Mouse (Mus musculus): ENCODE measurements around the gene Prr5.
"Not testable (repeated sequence)": the region's sequence is repeated elsewhere in the genome, so short reads cannot be mapped to it uniquely, and the experiment has no call there.

Gene Prr5

DNA sequence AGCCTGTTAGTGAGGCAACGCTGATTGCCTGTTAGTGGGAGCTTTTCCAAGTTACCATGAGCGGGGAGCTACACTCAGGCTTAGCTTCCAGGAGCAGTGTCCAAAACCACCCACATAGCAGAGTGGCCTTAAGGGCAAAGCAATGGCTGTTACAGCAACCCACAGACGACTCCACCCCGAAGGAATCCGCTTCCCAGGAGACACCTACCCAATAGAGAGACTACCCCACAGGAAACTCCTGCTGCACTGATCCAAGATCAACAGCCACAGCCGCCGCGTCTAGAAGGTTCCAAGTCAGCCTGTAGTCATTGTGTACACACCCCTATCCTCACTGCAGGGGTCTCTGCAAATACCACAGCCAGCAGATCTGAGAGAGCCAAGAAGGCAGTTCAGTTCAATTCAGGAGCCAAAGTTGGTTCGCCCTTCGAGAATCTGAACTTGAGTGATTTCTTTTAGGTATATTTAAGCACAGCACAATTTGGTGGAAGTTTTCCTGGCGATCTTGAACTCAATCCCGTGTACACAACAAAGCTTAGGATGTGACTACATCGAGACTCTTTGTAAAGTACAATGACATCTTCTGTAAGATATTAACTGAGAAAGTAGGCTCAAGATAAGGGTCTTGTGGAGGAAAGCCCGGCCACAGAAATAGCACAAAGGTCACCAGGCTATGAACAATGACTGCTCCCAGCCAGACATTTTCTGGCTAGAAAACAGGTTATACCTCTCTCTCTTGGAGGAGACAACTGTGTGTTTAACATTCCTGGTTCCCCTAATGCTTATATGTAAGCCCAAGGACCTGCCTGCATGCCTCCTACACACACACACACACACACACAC is 43.4 kb downstream of the Prr5 start:
- peak; percentile 59 to 67 for DNase-seq (ENCODE audit: low spot score in 2 of 2)

DNA sequence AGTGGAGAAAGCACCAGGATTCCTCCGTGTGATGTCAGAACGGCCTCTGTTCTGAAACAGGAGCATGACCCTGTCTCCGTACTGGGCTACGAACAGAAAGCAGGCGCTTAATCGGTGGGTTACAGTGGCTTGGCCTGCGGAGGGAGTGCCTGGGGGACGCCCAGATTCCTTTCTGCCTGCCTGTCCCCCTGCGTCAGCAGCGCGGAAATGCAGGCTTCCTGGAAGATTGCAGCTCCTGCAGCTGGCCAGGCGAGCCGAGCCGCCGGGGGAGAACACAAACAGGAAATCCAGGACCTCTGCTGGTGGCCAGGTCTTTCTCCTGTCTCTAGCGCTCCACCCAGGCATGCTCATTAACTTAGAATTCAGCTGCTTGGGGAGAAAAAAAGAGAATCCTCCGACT is 45.3 kb downstream of the Prr5 start:
- peak; percentile 91 to 96 for DNase-seq (ENCODE audit: low spot score in 2 of 2)

DNA sequence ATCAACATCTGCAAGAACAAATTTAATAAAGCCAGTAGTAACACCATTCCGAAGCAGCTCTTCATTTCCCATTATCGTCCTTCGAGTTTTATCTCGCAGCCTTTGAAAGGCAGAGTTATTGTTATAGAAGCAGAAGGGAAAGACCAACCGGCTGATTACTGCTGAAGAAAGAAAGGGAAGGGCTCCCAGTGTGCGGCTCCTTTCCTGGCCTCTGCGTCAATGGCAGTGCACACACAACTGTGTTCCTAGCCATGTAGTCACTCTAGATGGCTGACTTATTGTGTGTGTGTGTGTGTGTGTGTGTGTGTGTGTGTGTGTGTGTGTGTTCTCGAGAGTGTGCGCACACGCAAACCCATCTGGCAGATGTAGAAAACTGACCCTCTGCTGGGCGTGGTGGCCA is 45.7 kb downstream of the Prr5 start:
- DNase-seq (ENCODE audit: low spot score in 2 of 2) = no peak

DNA sequence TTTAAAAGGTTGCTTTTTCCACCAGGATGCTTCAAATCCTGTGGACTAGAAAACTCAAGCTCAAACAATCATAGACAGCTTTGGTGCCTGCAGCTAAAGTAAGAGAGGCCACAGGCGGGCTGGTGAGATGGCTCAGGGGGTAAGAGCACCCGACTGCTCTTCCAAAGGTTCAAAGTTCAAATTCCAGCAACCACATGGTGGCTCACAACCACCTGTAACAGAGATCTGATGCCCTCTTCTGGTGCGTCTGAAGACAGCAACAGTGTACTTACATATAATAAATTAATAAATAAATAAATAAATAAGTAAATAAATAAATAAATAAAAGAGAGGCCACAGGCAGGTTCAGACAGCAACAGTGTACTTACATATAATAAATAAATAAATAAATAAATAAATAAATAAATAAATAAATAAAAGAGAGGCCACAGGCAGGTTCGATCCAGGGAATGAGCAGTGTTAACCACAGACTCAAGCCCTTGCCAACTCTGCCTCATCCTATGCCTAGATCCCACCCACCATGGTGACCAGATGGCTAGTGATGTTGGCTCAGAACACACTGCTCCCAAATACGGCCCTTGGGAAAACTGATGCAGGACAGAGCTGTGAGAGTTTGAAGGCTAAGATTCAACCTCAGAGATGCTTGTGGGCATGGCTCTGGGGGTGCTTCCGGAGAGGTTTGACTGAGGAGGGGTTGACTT is 48.3 kb downstream of the Prr5 start:
- not testable (repeated sequence) for DNase-seq (ENCODE audit: low spot score in 2 of 2)

DNA sequence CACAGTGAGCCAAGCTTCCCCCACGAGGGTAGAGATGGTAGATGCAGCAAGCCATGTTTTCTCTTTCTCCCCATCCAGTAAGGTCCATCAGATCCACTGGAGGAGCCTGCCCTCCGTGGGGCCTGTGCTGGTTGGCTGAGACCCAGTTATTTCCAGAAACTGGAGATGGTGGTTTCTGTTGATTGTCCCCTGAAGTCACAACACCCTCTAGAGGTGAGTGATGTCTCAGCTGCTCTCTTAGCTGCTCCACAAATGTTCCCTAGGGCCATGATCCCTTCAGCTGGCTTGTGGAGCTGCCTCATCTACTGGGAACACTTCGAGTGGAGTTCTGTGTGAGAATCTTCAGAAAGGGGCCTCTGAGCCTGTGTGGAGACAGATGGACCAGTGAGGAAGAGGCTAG is 49.4 kb downstream of the Prr5 start:
- no peak for DNase-seq (ENCODE audit: low spot score in 2 of 2)

DNA sequence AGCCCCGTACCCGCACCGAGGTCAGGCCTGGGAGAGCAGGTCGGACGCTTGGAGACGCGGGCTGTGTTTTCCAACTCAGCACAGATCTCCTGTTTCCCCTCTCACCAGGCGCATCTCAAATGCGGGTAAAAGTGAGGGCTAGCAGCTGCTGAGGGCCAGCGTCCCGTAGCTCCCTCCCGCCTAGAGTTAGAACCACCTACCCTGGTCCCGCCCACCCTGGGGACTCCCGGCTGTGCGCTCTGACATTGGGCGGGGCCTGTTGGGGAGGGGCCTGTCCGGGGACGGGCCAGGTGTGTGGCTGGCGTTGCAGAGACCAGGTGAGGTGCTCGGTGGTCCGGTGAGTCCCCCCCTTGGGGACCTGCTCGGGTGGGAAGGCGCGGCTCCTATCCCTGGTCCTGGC is 50.4 kb downstream of the Prr5 start, which contains the start of gene Arhgap8:
Arhgap8 (plus strand) TSS at position 262 of the 400 bp plus-strand sequence.
- no peak for DNase-seq (ENCODE audit: low spot score in 2 of 2)

DNA sequence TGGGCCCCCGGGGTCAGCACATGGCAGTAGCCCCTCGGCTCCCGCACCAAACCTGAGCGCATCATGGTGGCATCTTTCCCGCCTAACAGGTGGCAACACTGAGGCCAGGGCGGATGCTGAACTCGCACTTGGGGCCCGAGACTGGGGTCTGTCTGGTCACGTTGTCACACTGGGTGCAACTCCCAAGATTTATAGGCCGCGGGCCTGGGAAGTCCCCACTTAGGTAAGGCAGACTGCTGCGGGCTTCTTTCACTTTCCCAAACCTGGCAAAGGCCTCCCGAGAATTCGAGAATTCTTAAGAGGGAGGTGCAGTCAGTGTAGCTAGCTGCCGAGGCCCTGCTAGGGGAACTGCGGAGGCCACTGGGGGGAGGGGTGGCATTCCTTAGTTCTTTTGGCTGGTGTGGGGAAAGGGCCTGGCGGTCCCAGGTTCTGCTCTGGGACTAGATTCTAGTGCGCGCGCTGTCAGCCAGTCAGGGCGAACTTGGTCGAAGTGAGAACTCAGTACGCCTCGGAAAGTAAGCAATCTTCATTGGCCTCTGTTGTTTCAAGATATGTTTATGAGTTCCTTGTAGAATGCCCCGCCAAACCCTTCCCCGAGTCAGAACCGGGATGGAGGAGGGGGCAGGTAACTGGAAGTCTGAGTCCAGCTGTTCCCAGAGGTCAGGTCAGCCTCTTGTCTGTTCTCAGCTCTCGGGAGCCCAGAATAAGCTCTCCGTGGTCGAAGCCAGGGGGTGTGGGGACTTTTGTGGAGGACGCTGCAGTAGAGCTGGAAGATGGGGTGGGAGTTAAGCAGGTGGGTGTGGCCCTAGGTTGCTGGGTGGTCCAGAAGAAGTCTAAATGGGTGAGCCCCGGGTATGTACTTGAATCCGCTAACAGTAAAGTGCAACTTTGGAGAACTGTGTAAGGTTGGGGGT is 51.1 kb downstream of the Prr5 start:
- DNase-seq (ENCODE audit: low spot score in 2 of 2) = no peak

DNA sequence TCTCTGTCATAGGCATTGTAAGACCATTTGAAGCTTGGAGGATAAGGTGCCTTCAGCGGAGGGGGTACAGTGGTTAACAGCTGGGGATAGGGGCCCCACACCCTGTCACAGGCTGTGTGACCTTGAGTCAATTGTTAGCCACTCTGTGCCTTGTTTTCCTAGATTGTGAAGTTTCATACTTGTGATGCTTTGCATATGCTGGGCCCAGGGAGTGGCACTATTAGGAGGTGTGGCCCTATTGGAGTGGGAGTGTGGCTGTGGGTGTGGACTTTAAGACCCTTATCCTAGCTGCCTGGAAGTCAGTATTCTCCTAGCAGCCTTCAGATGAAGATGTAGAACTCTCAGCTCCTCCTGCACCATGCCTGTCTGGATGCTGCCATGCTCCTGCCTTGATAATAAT is 54.2 kb downstream of the Prr5 start:
- not testable (repeated sequence) for DNase-seq (ENCODE audit: low spot score in 2 of 2)

DNA sequence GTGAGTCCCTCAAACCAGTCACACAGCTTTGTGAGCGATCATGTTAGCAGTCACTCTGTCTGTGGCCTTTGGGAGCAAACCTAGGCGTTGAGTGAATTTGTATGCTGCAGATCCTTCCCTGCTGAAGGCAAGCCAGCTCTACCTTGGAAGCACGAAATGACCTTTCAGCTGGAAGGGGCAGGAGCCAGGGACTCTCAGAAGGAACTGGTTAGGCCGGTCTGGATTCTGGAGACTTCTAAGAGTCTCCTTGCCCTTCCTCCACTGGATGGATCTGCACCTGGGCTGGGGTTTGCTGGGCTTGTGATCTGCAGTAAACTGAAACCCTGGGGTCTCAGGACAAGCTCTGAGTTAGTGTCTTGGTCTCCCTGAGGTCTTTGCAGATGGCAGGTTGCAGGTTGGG is 54.8 kb downstream of the Prr5 start:
- no peak for DNase-seq (ENCODE audit: low spot score in 2 of 2)

DNA sequence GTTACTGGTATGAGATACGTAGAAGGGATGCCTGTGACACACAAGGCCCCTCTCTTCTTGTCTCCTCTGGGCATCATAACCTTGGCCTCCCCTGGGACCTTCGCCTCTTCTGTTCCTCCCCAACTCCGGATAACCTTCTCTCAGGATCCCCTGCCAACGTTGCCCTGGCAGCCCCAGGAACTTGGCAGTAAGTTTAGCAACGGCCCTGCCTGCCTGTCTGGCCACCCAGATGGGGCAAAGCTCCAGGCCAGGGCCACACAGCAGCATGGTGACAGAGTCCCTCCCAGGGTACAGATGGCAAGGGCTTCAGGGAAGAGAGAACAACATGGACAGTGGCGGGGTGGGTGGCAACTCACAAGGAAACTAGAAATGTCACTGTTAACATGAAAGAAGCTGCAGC is 60.3 kb downstream of the Prr5 start:
- DNase-seq (ENCODE audit: low spot score in 2 of 2) = peak in 1 of 2 experiments; percentile 23

DNA sequence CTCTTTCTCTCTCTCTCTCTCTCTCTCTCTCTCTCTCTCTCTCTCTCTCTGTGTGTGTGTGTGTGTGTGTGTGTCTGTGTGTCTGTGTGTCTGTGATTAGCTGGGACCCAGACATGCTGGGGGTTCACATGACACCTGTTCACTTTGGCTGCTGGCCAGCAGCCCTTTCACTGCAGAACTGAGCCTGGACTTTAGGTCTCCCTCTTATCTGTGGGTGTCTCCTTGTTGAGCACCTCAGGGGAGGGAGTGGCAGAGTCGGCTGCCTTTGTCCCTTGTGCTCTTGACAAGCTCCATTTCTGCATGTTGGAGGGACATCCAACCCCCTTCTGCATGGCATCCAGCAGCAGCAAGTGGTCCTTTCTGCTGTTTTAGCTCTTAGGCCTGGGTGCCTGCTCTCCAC is 61.5 kb downstream of the Prr5 start:
- DNase-seq (ENCODE audit: low spot score in 2 of 2) = no peak

DNA sequence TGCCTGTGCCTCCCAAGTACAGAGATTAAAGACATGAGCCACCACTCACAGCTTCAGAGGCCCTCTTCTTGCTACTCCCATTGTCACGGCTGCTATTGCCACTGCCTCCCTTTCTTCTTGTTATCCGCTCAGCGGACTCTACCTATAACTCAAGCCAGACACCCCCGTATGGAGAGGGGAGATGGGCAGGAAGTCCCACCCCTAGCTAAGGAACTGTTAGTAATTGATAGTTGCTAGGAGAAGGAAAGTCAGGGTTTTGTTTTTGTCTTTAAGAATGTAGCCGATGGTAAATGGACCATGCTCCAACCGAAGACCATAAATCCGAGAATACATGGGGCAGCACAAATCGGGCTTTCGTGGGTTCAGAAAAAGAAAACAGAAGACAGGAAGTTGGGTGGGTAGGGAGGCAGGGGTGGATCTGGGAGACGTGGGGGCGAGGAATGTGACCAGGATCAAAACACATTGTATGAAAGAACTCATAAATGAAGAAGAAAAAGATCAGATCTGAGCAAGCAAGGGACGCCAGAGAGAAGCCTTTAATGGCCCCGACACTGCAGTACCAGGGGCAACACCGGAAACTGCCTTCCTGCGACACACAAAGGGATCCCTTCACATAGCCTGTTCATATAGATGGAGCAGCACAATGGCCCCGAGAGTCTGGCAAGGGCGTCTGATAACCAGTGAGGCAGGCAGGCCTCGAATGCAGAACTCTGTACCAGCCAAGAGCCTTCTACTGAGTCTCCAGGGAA is 62.4 kb downstream of the Prr5 start:
- no peak for DNase-seq (ENCODE audit: low spot score in 2 of 2)

DNA sequence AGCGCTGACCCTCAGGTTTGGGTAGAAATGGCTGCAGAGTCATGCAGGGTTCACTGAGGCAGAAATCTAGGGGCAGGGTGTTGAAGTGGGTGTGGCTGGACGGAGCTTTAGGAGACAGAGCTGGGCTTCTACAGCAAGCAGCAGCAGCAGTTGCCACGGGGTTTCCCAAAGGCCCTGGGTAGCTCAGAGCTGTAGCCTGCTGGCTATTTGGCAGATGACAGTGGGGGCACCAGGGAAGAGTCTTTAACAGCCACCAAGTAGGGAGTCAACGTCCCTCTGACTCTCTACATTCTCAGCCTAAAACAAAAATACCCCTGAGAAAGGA is 63.0 kb downstream of the Prr5 start:
- no peak for DNase-seq (ENCODE audit: low spot score in 2 of 2)

DNA sequence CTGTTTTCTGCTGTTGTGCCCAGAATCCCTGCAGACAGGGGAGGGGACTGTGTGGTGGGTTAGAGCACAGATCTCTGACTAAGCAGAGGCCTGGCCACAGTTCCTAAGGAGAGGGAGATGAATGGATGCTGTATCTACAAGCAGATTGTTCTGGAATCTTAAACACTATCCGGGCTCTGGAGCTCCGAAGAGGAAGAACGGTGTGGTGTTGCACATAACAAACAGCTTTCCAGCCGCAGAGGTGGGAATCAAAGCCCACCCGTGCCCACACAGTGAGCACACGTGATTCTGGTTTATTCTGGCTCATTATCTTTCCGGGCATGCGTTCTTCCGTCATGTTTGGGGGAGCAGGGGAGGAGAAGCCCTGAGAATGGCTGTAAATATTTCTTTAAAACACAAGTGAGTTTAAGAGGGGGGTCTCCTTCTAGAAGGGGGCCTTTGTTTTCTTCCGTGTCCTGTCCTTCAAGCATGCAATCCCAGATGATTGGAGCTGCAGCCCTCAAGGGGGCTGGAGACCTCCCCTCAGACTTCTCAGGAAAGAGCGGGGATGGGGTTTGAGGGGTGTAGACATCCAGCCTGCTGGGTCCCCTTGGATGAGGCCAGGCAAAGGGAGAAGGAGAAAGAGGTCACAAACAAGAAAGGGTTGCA is 67.0 kb downstream of the Prr5 start:
- no peak for DNase-seq (ENCODE audit: low spot score in 2 of 2)

DNA sequence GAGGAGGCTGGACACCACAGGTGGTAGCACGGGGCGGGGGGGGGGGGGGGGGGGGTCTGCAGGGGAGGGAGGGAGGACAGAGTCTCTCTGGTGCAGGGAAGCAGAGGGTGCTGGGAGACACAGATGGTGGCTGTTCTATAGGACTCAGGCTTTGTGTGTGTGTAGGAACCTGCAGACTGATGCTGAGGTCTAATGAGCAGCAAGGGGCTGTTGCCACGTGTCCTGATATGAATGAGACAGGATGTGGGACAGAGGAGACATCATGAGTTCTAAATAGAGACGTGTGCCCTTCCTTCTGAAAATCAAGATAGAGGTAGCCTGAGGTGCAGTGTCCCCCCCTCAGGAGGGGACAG is 67.5 kb downstream of the Prr5 start:
- DNase-seq (ENCODE audit: low spot score in 2 of 2) = no peak

DNA sequence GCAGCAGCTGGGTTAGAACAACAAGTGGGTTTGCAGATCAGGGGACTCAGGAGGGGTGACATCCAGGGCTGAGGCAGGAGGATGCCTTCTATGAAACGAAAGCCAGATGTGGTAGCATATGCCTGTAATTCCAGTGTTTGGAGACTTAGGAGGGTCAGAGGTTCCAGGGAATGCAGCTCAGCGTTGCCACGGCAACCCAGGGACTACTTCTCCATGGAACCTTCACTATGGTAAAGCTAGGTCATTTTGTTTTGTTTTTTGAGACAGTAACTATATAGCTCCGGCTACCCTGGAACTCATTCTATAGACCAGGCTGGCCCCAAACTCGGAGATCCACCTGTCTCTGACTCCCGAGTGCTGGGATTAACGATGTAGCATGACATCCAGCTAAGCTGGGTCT is 68.8 kb downstream of the Prr5 start:
- no peak for DNase-seq (ENCODE audit: low spot score in 2 of 2)

DNA sequence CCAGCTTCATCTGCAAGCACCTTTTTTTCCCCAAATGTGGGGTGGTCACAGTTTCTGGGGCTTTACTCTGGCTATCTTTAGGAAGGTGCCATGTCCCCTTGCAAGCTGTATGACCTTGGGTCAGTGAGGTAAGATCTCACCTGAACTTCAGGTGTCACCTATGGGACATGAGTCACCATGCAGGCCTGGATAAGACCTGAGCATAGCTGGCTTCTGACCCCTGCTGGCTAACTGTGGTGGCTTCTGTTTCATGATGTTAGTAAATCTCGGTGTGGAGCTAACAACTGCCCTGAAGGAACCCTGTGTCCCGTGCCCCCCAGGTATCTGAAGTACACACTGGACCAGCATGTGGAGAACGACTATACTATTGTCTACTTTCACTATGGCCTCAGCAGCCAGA is 72.2 kb downstream of the Prr5 start:
- no peak for DNase-seq (ENCODE audit: low spot score in 2 of 2)

DNA sequence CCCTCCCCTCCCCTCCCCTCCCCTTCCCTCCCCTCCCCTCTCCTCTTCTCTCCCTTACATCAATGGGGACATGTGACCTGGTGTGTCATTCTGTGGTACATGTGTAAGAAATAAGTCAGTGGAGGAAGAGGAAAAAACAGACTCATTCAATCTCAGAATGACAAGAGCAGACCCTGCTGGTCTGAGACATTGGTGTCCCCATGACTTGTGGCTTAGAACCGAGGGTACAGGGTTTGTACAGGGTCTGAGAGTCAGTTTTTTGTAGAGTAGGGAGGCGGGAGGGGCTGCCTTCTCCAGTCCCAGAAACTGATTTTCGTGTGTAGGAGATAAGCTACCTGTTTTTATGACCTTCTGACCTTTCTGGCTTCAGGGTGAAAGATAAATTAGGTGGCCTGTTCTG is 73.9 kb downstream of the Prr5 start:
- no peak for DNase-seq (ENCODE audit: low spot score in 2 of 2)

DNA sequence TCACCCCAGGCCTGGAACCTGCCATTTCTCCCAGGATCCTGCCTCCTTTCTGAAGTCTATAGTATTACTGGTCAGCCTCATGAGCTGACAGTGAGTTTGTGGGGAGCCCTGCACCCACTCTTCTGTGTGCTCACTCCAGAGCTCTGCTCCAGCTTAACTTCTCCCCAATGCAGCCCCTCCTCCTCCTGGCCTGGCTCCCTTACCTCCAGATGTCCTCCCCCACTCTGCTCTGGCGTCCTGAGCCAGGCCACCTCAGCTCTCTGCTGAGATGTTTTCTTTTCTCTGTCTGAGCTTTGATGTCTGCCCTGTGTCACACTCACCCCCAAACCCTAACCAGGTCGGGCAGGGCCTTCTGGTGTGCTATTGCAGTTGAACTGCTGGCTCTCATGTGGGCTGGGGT is 74.9 kb downstream of the Prr5 start:
- DNase-seq (ENCODE audit: low spot score in 2 of 2) = no peak

DNA sequence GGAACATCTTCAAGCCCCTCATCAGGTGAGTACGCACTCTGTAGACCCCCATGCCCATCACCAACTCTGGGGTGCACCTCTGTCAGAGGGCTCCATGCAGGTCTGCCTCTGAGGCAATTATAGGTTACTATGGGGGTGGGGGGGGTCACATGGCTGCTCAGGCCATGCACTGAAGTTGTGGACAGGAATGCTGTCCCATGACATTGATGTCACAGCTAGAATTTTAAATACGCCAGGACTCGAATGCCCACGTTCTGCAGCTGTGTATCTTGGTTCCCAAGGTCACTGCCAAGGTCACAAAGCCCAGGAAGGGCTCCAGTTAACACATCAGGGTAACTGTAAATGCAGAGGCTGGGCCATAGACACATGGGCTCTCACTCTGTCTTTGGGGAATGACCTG is 76.4 kb downstream of the Prr5 start:
- DNase-seq (ENCODE audit: low spot score in 2 of 2) = no peak
